Mouse (Mus musculus) thymus, adult 2 months (tissue): ENCODE results near the gene Tmem267.

Experiments
- CTCF ChIP-seq: fragments of 200-500 bp; IDR thresholded peaks from 2 replicates; pipeline ENCODE4 v1.5.1; 2012; ENCODE audit warnings: mild to moderate bottlenecking, control low read depth, low read length, moderate library complexity, borderline replicate concordance; ENCODE audit not compliant: control insufficient read depth, poor library complexity, insufficient read depth; ENCODE audit errors: extremely low read depth
- POLR2A ChIP-seq: fragments of 200-500 bp; IDR thresholded peaks from 2 replicates; pipeline ENCODE4 v1.6.1; 2012; ENCODE audit warnings: mild to moderate bottlenecking, low read length, control low read depth, moderate library complexity; ENCODE audit not compliant: control insufficient read depth, poor library complexity, insufficient read depth; ENCODE audit errors: extremely low read depth

DNA sequence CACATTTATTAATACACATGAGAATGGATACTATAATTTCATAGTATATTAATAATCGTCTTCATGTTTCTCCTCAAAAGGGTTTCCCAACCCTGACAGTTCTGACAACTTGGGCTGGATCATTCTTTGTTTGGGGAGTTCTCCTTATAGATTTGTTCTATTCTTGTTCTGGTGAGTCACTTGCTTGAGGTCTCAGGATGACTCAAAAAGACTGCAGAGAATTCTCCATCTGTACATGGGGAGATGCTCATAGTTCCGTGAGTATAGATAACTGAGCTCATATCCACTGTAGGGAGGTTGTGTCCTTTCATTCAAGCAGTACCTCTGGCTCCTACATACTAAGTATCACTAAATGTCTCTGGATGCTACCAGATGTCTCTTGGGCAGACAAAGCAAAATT lies 166.9 kb downstream of the Tmem267 start:
- TF ChIP-seq POLR2A (no peak), CTCF (no peak)
